Mouse (Mus musculus): ENCODE data around the gene Tmed10.

Gene Tmed10

DNA sequence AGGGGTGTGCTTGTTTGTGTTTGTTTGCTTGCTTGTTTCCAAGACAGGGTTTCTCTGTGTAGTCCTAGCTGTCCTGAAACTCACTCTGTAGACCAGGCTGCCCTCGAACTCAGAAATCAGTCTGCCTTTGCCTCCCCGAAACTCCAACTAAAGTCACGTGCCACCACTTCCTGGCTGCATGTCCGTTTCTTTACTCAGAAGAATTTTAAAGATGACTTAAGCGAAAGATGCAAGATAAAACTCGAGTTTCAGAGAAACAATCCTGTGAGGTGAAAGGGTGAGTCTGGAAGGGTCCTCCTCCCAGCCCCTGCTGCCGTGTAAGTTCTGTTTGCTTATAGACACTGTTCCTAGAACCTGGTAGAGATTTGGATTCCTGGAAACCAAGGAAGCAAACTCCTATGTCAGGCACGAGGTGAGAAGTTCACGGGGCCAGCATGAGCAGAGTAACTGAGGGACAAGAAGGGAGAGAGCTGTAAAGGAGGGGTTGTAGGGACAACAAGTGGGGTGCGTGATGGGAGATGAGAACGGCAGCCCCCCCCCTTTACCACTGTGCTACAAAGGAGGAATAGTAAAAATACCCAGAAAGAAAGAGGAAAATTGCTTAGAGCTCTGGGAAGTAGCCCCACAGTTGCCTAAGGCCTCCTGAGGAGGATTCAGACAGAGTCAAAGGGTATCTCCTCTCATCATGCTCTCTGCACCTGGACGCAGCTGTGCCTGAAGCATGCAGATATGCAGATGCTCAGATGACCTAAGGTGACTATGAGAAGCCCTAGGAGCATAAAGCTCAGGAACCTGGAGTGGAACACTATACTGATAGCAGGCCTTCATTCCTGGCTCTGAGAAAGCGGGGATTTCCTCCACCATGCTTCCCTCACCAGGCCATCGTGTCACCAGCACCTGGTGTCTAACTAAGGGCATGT is 8.4 kb upstream of the Tmed10 start:
- Histone ChIP-seq H3K36me3 (ENCODE audit: insufficient read depth, low read length) (no peaks in the 10 kb centered on the region), H3K4me1 (replicated peaks; ENCODE audit: low read depth, low read length) (peaks cover 24% of the 10 kb centered on the region)
- no peak for TF ChIP-seq POU5F1 (IDR thresholded peaks at IDR 0.05; ENCODE audit: borderline replicate concordance, low read length)
- TF ChIP-seq CTCF (conservative IDR thresholded peaks at IDR 0.05; ENCODE audit: low read length), result no peak
- TF ChIP-seq NANOG (IDR thresholded peaks at IDR 0.05; ENCODE audit: borderline replicate concordance, low read length), result no peak

DNA sequence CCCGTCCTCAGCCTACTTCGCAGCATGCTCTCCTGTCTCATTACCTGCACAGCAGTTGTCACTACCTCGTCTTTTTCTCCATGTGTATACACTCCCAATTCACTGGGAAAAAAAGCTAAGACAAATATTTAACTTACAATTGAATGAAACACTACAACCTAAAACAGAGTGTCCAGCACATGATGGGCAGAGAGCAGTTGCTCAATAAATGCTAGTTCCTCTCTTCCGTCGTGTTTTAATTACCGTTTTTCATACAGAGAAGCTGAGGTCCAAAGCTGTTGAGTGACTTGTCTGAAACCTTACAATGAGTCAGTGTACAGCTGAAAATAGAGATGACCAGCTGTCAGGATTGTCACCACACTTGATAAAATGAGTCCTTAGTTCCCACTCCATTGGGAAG is 6.9 kb upstream of the Tmed10 start:
- Histone ChIP-seq H3K4me1 (replicated peaks; ENCODE audit: low read depth, low read length) (peaks cover 19% of the 10 kb centered on the region), H3K4me3 (replicated peaks; ENCODE audit: low read length) (no peak overlapping the region), H3K27me3 (ENCODE audit: insufficient read depth, low read length) (0 out of 2 replicates have a peak, but pooled peaks cover 6% of the 10 kb centered on the region), H3K9me3 (ENCODE audit: low read length) (no peaks in the 10 kb centered on the region), H3K36me3 (ENCODE audit: insufficient read depth, low read length) (no peaks in the 10 kb centered on the region)
- TF ChIP-seq CTCF (conservative IDR thresholded peaks at IDR 0.05; ENCODE audit: low read length) (no peak), NANOG (IDR thresholded peaks at IDR 0.05; ENCODE audit: borderline replicate concordance, low read length) (no peak), POU5F1 (IDR thresholded peaks at IDR 0.05; ENCODE audit: borderline replicate concordance, low read length) (no peak)

More for the DNA sequence above, 8.4 kb upstream of the Tmed10 start:
- Histone ChIP-seq H3K9me3 (ENCODE audit: low read length) (no peaks in the 10 kb centered on the region), H3K4me3 (replicated peaks; ENCODE audit: low read length) (no peak overlapping the region), H3K27me3 (ENCODE audit: insufficient read depth, low read length) (0 out of 2 replicates have a peak, but pooled peaks cover 7% of the 10 kb centered on the region)

- Histone ChIP-seq H3K4me3 (replicated peaks; ENCODE audit: low read length) (no peak overlapping the region), H3K9me3 (ENCODE audit: low read length) (no peaks in the 10 kb centered on the region), H3K27me3 (ENCODE audit: insufficient read depth, low read length) (0 out of 2 replicates have a peak, but pooled peaks cover 3% of the 10 kb centered on the region), H3K4me1 (replicated peaks; ENCODE audit: low read depth, low read length) (peaks cover 14% of the 10 kb centered on the region), H3K36me3 (ENCODE audit: insufficient read depth, low read length) (no peaks in the 10 kb centered on the region)
- TF ChIP-seq CTCF (conservative IDR thresholded peaks at IDR 0.05; ENCODE audit: low read length) (peak; percentile 42), POU5F1 (IDR thresholded peaks at IDR 0.05; ENCODE audit: borderline replicate concordance, low read length) (no peak)
Observed at GRCm38 (mm10) chr12:85380942-85381341, 6.3 kb upstream of the Tmed10 start.

DNA sequence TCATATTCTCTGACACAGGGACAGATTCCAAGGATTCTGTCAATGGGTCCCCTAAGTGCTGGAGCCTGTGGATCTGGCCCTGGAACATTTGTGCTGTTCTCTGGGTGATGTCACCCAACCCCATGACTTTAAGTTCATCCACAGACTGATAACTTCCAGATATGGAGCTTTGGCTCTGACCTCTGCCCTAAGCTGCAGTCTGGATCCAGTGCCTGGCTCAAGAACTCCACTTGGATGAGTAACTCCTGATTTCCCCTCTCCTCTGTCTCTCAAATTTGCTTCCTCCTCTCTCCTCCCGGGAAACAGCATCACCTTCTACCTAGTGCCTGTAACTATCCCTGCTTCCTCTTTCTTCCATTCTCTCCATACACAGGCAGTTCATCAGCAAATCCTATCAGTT is 5.7 kb upstream of the Tmed10 start:
- TF ChIP-seq NANOG (IDR thresholded peaks at IDR 0.05; ENCODE audit: borderline replicate concordance, low read length), result no peak
- no peak for TF ChIP-seq CTCF (conservative IDR thresholded peaks at IDR 0.05; ENCODE audit: low read length)
- TF ChIP-seq POU5F1 (IDR thresholded peaks at IDR 0.05; ENCODE audit: borderline replicate concordance, low read length), result no peak
- Histone ChIP-seq H3K4me1 (replicated peaks; ENCODE audit: low read depth, low read length) (peaks cover 12% of the 10 kb centered on the region), H3K9me3 (ENCODE audit: low read length) (no peaks in the 10 kb centered on the region), H3K36me3 (ENCODE audit: insufficient read depth, low read length) (no peaks in the 10 kb centered on the region), H3K4me3 (replicated peaks; ENCODE audit: low read length) (no peak overlapping the region), H3K27me3 (ENCODE audit: insufficient read depth, low read length) (no peaks in the 10 kb centered on the region)

- no peak overlapping the region for H3K4me3 ChIP-seq (replicated peaks; ENCODE audit: low read length)
- H3K9me3 ChIP-seq (ENCODE audit: low read length), result no peaks in the 10 kb centered on the region
- TF ChIP-seq POU5F1 (IDR thresholded peaks at IDR 0.05; ENCODE audit: borderline replicate concordance, low read length) (no peak), NANOG (IDR thresholded peaks at IDR 0.05; ENCODE audit: borderline replicate concordance, low read length) (no peak), CTCF (conservative IDR thresholded peaks at IDR 0.05; ENCODE audit: low read length) (no peak)
- no peaks in the 10 kb centered on the region for H3K36me3 ChIP-seq (ENCODE audit: insufficient read depth, low read length)
- no peaks in the 10 kb centered on the region for H3K27me3 ChIP-seq (ENCODE audit: insufficient read depth, low read length)
- H3K4me1 ChIP-seq (replicated peaks; ENCODE audit: low read depth, low read length), result peaks cover 15% of the 10 kb centered on the region
Observed at GRCm38 (mm10) chr12:85378271-85378670, 3.6 kb upstream of the Tmed10 start.

- TF ChIP-seq POU5F1 (IDR thresholded peaks at IDR 0.05; ENCODE audit: borderline replicate concordance, low read length) (no peak), NANOG (IDR thresholded peaks at IDR 0.05; ENCODE audit: borderline replicate concordance, low read length) (no peak), CTCF (conservative IDR thresholded peaks at IDR 0.05; ENCODE audit: low read length) (no peak)
- H3K9me3 ChIP-seq (ENCODE audit: low read length), result no peaks in the 10 kb centered on the region
- H3K4me1 ChIP-seq (replicated peaks; ENCODE audit: low read depth, low read length), result peaks cover 55% of the 10 kb centered on the region
- peaks cover 6% of the 10 kb centered on the region; the same call in 1 of the 2 replicates for H3K36me3 ChIP-seq (ENCODE audit: insufficient read depth, low read length)
- no peaks in the 10 kb centered on the region for H3K27me3 ChIP-seq (ENCODE audit: insufficient read depth, low read length)
- H3K4me3 ChIP-seq (replicated peaks; ENCODE audit: low read length), result peak overlapping the region; percentile 89
Observed at GRCm38 (mm10) chr12:85373591-85374560, 771 bp downstream of the Tmed10 start.

DNA sequence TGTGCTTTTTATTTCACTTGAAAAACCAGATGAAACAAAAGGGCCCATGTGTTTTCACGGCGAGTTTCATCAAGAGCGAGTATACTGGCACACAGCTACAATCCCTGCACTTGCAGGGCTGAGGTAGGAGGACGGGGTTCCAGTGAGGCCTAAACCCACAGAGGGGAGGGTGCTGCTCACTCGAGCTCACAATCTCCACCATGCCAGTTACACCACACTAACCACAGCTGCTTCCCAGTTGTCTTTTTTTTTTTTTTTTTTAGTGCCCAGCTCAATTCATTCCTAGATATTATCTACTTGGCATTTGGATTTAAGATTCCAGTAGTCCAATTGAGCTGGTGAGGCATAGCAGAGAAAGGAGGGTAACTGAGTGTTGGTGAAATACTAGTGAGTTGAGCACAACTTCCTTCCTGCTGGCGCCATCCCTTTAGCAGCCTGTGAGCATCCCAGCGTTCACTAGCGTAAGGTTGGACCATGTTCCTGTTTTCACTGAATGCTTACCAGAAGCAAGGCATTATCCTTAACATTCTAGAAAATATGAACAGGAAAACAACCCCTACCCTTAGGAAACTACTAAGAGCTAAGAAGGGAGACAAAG is 2.5 kb downstream of the Tmed10 start:
- peaks cover 71% of the 10 kb centered on the region for H3K4me1 ChIP-seq (replicated peaks; ENCODE audit: low read depth, low read length)
- no peaks in the 10 kb centered on the region for H3K9me3 ChIP-seq (ENCODE audit: low read length)
- H3K4me3 ChIP-seq (replicated peaks; ENCODE audit: low read length), result peak overlapping the region; percentile 89; the same call in 1 of the 2 replicates
- no peaks in the 10 kb centered on the region for H3K27me3 ChIP-seq (ENCODE audit: insufficient read depth, low read length)
- TF ChIP-seq CTCF (conservative IDR thresholded peaks at IDR 0.05; ENCODE audit: low read length) (no peak), POU5F1 (IDR thresholded peaks at IDR 0.05; ENCODE audit: borderline replicate concordance, low read length) (no peak), NANOG (IDR thresholded peaks at IDR 0.05; ENCODE audit: borderline replicate concordance, low read length) (no peak)
- peaks cover 6% of the 10 kb centered on the region; the same call in 1 of the 2 replicates for H3K36me3 ChIP-seq (ENCODE audit: insufficient read depth, low read length)

Data from E14TG2a.4 (cell line).